Mouse (Mus musculus) heart, adult 2 months (tissue): ENCODE results near the gene Slc25a1. TPM values are rescaled to one million over a fixed set of nuclear protein-coding genes. Genes with fewer than 3 reads are reported as not detected.

Source experiments
- DNase-seq, 2 experiments: peaks; one replicate each; pipeline ENCODE4 v3.0.0; 2021
- H3K27ac ChIP-seq: fragments of 200-600 bp; 2 replicates; pipeline ENCODE4 v1.8.1; 2022
- H3K27me3 ChIP-seq: fragments of 200-500 bp; 2 replicates; pipeline ENCODE4 v1.6.1; 2012; ENCODE audit warnings: mild to moderate bottlenecking, low read length, inconsistent platforms, mixed read lengths; ENCODE audit not compliant: control insufficient read depth, insufficient read depth
- H3K36me3 ChIP-seq: fragments of 200-500 bp; 2 replicates; pipeline ENCODE4 v1.6.1; 2012; ENCODE audit warnings: low read length, inconsistent platforms; ENCODE audit not compliant: control insufficient read depth, insufficient read depth
- H3K4me1 ChIP-seq: fragments of 200-500 bp; 2 replicates; pipeline ENCODE4 v1.6.1; 2011; ENCODE audit warnings: low read length; ENCODE audit not compliant: control insufficient read depth, insufficient read depth
- H3K4me3 ChIP-seq: fragments of 200-600 bp; 2 replicates; pipeline ENCODE4 v1.8.1; 2022
- H3K79me2 ChIP-seq: fragments of 200-500 bp; replicated peaks from 2 replicates; pipeline ENCODE4 v1.6.1; 2012; ENCODE audit warnings: mild to moderate bottlenecking, inconsistent platforms, low read length, moderate library complexity, mixed read lengths; ENCODE audit not compliant: control insufficient read depth, insufficient read depth
- H3K9ac ChIP-seq: fragments of 200-500 bp; 2 replicates; pipeline ENCODE4 v1.6.1; 2012; ENCODE audit warnings: low read depth, mild to moderate bottlenecking, control low read depth, inconsistent platforms, low read length, mixed read lengths
- CTCF ChIP-seq: fragments of 200-600 bp; IDR thresholded peaks from 2 replicates; pipeline ENCODE4 v1.8.1; 2022; ENCODE audit warnings: antibody characterized with exemption, mild to moderate bottlenecking, moderate library complexity
- EP300 ChIP-seq: fragments of 200-500 bp; IDR thresholded peaks from 2 replicates; pipeline ENCODE4 v1.6.1; 2011; ENCODE audit warnings: low read depth, low read length, control low read depth; ENCODE audit not compliant: insufficient read depth
- POLR2A ChIP-seq: fragments of 200-500 bp; IDR thresholded peaks from 2 replicates; pipeline ENCODE4 v1.6.1; 2011; ENCODE audit warnings: mild to moderate bottlenecking, low read depth, low read length, control low read depth; ENCODE audit not compliant: insufficient read depth
- WGBS: fragments of 180-500 bp; shearing (Covaris S2); methylation state at CpG from one replicate; pipeline ENCODE4 v1.1.7; 2018; 5-methylcytosine and 5-hydroxymethylcytosine counted together
- intact Hi-C: fragments of 180-260 bp; cut with DNase I; formaldehyde crosslinking; loops from one replicate; pipeline ENCODE4 v1.15.1; 2025
- polyA plus RNA-seq: library from polyadenylated mRNA; depleted of rRNA; stranded (reverse); fragments of >200 nt; gene quantifications from 2 replicates; pipeline ENCODE4 v1.2.3, GENCODE M21; 2012
- total RNA-seq, 2 experiments: library from RNA; stranded (reverse); gene quantifications; 2 replicates each; pipeline ENCODE4 v1.2.3; 2021

Slc25a1 gene
- total and polyA plus RNA-seq, 3 experiments = 6.8 to 65.5 (median 7.3) TPM

- Histone ChIP-seq H3K79me2 (no peaks in the 10 kb centered on the region), H3K36me3 (no peaks in the 10 kb centered on the region), H3K4me3 (no peak overlapping the region), H3K27ac (no peak overlapping the region), H3K9ac (no peak overlapping the region), H3K4me1 (no peaks in the 10 kb centered on the region), H3K27me3 (no peaks in the 10 kb centered on the region)
- 61% methylated on average over 10 of the region's 10 CpGs for WGBS
- TF ChIP-seq CTCF (no peak), POLR2A (no peak)
- intact Hi-C loops = no loop called here
- DNase-seq = no peak
Measured at GRCm38 (mm10) chr16:17936776-17937175, 8.8 kb upstream of the Slc25a1 start.

GRCm38 (mm10) chr16:17934445-17934910, 6.5 kb upstream of the Slc25a1 start:
- no peaks in the 10 kb centered on the region for H3K27me3 ChIP-seq
- H3K79me2 ChIP-seq = no peaks in the 10 kb centered on the region
- H3K36me3 ChIP-seq = no peaks in the 10 kb centered on the region
- H3K4me1 ChIP-seq = no peaks in the 10 kb centered on the region
- intact Hi-C loops = no loop called here
- no peak for TF ChIP-seq EP300
- TF ChIP-seq POLR2A = no peak
- TF ChIP-seq CTCF = no peak
- WGBS = 36% methylated on average over 3 of the region's 3 CpGs
- H3K27ac ChIP-seq = no peak overlapping the region
- H3K9ac ChIP-seq = no peak overlapping the region
- H3K4me3 ChIP-seq = no peak overlapping the region
- DNase-seq = no peak

DNA sequence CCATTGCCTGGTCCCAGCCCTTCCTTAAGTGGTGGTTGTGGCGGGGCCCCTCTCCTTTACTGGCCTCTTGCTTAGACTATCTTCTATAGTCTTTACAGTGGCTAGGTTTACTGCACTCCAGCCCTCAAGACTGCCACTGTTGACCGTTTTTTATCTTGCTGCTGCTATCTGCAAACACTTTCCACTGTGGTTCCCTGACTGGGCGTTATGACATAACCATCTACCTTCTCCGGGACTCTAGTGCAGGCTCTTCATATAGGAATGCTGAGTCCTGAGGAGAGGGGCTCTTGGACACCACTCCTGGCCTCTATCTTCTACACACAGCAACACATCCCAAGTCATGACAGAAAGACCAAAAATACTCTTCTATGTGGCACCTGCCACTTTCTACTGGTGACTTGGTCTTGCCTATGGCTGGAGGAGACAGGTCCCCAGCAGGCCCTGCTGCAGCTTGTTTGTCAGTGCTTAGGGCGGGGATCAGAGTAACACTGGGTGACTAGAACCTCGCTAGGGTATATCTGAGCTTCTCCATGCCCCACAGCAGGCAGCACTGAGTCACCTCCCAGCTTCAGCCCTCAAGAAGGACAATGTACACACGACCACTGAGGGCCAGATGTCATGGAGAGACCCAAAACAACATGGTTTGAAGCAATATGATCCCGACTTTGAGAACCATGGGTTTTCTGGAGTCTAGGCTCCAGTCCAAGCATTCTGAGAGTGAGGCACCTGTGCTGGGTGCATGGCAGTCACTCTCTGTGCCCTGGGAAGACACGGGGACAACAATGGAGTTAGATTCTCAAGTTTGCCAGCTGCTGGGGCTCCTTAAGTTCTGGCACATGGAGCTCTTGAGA, 5.8 kb upstream of the Slc25a1 start:
- H3K79me2 ChIP-seq = no peaks in the 10 kb centered on the region
- no peak for DNase-seq
- TF ChIP-seq POLR2A (no peak), CTCF (no peak), EP300 (no peak)
- H3K27ac ChIP-seq = no peak overlapping the region
- no peak overlapping the region for H3K9ac ChIP-seq
- H3K4me1 ChIP-seq = no peaks in the 10 kb centered on the region
- no peaks in the 10 kb centered on the region for H3K36me3 ChIP-seq
- WGBS = 62% methylated on average over 9 of the region's 9 CpGs
- no peak overlapping the region for H3K4me3 ChIP-seq
- no peaks in the 10 kb centered on the region for H3K27me3 ChIP-seq
- intact Hi-C loops = no loop called here

DNA sequence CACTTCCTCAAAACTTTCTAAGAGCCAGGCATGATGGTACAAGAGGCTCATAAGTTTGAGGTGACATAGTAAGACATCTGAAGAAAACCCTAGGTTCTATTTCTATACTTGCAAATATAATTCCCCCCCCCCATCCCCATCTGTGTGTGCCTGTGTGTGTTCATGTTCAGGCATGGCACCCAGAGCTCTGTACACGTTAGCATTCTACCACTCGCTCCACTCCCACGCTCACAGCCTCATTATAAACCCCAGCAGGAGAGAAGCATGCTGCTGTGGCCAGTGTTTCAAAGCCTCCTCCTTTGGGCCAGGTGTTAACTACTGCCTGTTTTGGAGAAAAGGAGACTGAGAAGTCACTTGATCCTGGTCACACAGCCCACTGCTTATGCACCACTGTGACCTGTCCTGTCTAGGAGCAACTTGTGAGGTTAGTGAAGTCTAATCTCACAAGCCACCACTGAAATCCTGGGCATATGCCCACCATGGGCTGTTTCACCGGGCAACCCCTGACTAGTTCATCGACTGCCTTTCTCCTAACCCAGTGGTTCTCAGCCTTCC, 4.0 kb upstream of the Slc25a1 start:
- intact Hi-C loops = no loop called here
- Histone ChIP-seq H3K27ac (no peak overlapping the region), H3K4me1 (no peaks in the 10 kb centered on the region), H3K36me3 (no peaks in the 10 kb centered on the region), H3K9ac (no peak overlapping the region), H3K27me3 (no peaks in the 10 kb centered on the region), H3K4me3 (no peak overlapping the region), H3K79me2 (no peaks in the 10 kb centered on the region)
- DNase-seq = no peak
- no peak for TF ChIP-seq EP300
- no peak for TF ChIP-seq CTCF
- no peak for TF ChIP-seq POLR2A
- WGBS = 79% methylated on average over 5 of the region's 5 CpGs

DNA sequence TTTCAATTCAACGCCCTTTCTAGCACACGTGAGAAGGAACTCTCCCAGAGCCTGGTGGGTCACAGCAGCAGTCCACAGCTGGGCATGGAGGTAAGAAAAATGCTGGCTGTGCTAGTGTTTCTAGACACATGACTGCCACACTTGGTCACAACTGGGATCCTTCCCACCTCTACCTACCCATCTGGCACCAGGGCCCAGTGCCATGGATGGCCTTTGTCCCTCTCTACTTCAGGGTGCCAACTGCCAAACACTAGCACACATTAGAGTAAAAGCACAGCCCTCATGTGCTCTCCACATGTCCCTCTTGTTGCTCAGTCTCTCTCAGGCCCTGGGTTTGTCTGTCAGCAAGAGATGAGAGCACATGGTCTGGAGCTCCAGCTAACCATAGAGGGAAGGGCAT, 1.6 kb upstream of the Slc25a1 start:
- 83% methylated on average over 2 of the region's 2 CpGs for WGBS
- H3K79me2 ChIP-seq = no peaks in the 10 kb centered on the region
- H3K4me1 ChIP-seq = no peaks in the 10 kb centered on the region
- no peaks in the 10 kb centered on the region for H3K27me3 ChIP-seq
- H3K36me3 ChIP-seq = no peaks in the 10 kb centered on the region
- H3K9ac ChIP-seq = no peak overlapping the region
- no peak overlapping the region for H3K27ac ChIP-seq
- no peak overlapping the region for H3K4me3 ChIP-seq
- TF ChIP-seq POLR2A (no peak), CTCF (no peak), EP300 (no peak)
- no peak for DNase-seq
- intact Hi-C loops = loop anchor here (5.0 to 10.0 kb wide), 2 partner anchors 118 to 305 kb away; partner anchors contain the start of gene Zdhhc8

GRCm38 (mm10) chr16:17929211-17929610, 1.2 kb upstream of the Slc25a1 start:
- Histone ChIP-seq H3K79me2 (no peaks in the 10 kb centered on the region), H3K4me3 (no peak overlapping the region), H3K27ac (no peak overlapping the region), H3K4me1 (no peaks in the 10 kb centered on the region), H3K9ac (no peak overlapping the region), H3K27me3 (no peaks in the 10 kb centered on the region), H3K36me3 (no peaks in the 10 kb centered on the region)
- TF ChIP-seq EP300 (no peak), POLR2A (no peak), CTCF (no peak)
- intact Hi-C loops = loop anchor here (5.0 to 10.0 kb wide), 2 partner anchors 118 to 306 kb away; partner anchors contain the start of gene Zdhhc8
- 32% methylated on average over 2 of the region's 2 CpGs for WGBS
- no peak for DNase-seq
